Mouse (Mus musculus): ENCODE results near the gene Meox1. TPM values are rescaled to one million over a fixed set of nuclear protein-coding genes. Genes with fewer than 3 reads are reported as not detected.

Meox1 gene
- total RNA-seq (2021), result 1 to 10 TPM in 1 of 2 experiments, under 1 TPM in 1; 0.85 to 1.0 TPM

DNA sequence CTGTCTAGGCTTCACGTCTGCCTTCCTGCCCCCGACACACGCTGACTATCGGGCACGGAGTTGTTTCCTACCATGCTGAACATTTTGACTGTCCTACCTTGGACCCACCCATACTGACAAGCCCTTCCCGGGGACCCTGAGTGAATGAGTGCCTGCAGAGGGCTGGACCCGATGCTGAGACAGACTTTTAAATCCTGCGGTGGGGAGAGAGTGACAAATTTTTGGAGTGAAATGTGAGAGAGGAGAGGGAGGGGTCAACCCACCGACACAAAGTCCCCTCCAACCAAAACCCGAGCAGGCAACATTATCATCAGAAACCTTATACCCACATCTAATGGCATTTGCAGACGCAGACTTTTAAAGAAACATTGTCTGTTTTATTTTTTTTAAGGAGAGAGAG is at the start of gene Meox1:
Meox1 (minus strand) TSS at position 171 of the 400 bp plus-strand sequence.
- DNase-seq (ENCODE audit: extremely low spot score in 1 of 2, low spot score in 1 of 2), result no peak

DNA sequence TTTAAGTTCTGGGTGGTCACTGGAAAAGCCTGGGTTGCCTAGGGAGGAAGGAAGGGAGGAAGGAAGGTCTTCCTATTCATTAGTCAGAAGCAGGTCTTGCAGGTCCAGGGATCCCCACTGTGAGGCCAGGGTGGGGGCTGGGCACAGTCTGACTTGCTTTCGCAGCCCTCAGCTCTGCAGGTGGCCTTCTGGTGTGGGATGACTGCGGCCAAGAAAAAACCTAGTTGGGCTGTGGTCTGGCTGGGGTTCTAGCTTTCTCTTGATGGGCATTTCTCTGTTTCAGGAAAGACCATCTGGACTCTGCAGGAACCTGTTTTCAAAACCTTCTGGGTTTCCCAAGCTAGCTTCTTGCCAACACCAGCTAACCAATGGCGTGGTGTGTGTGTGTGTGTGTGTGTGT is 48.9 kb upstream of the Meox1 start:
- no peak for DNase-seq (ENCODE audit: extremely low spot score in 1 of 2, low spot score in 1 of 2)

DNA sequence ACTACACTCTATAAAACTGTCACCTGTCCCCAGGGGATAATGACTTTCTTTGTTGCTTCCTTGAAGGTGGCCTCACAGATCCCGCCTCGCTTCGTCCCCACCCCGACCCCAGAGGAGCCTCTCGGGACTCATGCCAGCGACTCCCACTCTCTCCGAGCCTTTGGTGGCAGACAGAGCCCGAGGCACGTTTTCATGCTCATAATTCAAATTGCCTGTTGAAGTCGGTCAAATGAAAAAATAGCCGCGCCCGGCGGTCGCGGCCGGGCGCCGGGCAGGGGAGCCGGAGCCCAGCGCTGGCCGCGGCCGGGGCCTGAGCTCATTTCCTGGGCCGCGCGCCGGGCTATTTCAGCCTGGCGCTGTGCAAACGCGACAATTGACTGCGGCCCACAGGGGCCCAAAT is 42.9 kb upstream of the Meox1 start:
- no peak for DNase-seq (ENCODE audit: extremely low spot score in 1 of 2, low spot score in 1 of 2)

DNA sequence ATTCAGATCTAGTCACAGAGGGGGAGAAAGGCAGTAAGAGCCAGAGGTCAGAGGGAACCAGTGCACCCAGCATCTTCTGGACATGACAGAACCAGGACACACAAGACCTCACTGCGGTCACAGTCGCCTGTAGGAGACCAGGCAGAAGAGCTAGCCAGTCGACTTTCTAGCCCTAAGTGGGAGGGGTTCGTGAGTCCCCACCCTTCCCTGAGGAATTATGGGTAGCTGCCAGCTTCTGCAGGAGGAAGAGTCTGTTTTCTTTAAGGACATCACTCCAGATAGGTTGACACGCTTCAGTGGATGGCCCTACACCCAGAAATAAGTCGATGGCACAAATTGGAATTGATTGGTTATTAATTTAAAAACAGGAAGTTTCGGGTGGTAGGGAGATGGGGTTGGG is 42.2 kb upstream of the Meox1 start:
- no peak for DNase-seq (ENCODE audit: extremely low spot score in 1 of 2, low spot score in 1 of 2)

DNA sequence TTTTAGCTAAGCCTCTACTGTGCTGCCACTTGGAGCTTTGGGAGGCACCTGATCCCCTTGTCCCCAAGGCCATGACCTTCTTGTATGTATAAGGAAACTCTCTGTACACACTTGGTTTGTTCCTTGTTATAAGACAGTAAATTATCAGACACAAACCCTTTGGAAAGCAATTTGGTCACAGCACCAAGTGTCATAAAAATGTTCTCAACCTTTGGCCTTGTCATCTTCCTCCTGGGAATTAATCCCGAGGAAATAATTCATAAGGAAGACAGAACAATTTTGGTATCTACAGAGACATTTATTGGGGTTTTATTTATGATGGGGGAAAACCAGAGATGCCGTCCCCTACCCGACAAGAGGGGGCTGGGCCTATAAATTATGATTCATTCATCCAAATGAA is 41.6 kb upstream of the Meox1 start:
- DNase-seq (ENCODE audit: extremely low spot score in 1 of 2, low spot score in 1 of 2), result no peak

DNA sequence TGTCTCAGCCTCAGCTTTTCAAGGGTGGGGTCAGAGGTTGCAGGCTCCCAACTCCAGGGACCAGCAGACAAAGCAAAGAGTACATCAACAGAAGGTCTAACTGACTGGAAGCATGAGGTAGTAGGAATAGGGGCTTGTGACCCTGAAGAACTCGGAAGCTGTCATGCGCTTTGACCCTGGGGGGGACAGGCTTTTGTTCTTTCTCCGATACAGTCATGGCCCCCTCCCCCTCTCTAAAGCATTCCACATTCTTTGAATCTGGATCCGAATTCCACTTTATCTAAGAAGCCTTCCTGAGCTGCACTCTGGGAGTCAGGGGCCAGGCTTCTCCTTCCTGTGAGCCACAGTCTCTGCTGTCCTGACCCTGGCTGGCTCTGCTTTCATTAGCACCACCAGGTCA is 37.8 kb upstream of the Meox1 start:
- DNase-seq (ENCODE audit: extremely low spot score in 1 of 2, low spot score in 1 of 2), result no peak

DNA sequence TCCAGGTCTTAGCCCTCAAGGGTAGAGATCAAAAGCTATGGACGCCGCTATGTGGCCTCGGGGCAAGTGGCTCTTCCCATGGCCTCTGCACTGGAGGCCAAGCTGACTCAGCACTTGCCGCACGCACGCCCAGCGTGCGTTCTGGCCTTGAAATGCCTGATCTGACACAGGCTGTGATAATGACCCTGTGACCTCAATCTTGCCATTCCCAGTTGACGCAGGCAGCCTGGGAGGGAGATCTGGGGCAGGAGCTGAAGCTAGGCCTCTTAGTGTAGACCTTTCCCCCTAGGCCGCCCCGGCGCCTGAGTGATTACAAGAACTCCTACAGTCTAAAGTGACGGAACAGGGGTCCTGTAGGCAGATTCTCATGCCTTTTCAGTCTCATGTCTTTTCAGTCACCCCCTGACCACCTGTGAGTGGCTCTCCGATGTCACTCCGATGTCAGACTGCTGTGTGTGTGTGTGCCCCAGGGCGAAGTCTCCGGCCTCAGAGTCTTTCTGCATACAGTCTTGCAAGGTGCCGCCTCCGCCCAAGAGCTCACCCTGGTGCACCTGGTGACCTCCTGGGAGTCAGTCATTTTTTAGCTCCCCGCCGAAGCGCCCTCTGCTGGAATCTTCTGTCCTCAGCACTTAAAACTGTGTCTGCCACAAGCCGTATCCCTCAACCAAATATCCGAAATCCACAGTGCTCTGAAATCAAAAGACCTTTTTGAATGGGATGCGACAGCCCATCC is 34.0 kb upstream of the Meox1 start:
- peak in 1 of 2 experiments; percentile 39 for DNase-seq (ENCODE audit: extremely low spot score in 1 of 2, low spot score in 1 of 2)

DNA sequence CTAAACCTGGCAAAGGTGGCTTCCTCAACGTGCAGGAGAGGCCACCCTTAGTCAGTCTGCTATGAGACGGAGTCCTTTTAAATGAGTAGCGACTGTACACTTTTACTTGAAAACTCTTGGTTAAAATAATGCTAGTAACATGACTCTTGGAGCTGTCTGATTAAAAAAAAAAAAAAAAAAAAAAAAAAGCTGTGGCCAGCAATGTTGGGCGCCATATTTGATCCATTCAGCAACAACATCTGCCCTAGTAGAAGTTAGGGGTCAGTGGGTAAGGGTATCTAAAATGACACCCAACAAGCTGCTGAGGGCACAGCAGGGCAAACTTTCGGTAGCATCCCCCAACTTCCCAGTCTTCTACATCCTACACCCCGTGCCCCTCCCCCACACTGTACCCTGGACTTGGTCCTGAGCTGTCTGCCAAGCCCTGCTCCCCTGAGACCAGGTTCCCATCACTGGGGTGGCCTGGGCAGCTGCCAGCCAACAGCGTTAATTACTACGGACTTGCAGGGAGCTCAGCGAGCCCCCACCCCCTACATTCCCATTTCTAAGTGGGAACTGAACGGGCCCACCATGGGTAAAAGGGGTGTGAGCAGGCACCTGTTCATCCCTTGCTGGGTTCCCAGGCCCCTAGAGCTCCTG is 32.9 kb upstream of the Meox1 start:
- no peak for DNase-seq (ENCODE audit: extremely low spot score in 1 of 2, low spot score in 1 of 2)

DNA sequence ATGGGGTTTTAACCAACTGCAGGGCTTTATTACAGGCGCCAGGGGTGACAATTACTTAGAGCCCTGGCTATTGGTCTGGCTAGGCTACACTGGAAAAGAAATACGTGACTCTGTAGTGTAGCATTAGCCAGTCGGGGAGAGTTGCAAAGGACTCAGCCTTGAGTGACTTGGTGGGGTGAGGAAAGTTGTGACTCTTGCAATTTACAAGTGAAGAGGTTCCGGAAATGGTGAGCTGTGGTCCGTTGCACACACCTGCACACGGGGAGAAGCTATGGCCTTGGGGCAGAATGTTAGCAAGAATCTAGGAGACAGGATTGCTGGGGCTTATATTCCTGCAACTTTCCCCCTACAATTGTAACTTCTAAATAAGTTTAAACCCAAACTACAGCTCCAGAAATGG is 31.5 kb upstream of the Meox1 start:
- DNase-seq (ENCODE audit: extremely low spot score in 1 of 2, low spot score in 1 of 2), result no peak

DNA sequence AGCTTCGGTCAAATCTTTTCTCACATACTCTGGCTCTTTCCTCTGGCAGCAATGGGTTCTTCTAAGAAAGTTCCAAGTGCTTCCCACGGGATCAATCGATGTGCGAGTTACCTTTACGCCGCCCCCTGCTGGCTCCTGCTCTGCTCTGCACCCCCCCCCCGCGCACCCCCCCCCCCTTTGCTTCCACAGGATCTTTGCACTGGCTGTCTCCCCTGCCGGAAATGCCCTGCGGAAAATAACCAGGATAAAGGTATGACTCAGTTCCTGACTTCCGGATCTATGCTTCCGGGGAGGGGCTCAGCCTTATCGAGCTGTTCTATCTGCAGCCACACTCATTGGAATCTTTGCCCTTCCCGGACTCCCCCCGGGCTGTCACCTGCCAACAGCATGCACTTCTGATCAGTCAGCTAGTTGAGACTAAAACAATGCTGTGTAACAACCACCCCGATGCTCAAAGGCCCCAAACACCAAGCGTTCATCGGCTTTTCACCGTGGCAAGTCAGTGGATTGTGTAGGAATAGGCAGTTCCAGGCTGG is 30.3 kb upstream of the Meox1 start:
- no peak for DNase-seq (ENCODE audit: extremely low spot score in 1 of 2, low spot score in 1 of 2)

DNA sequence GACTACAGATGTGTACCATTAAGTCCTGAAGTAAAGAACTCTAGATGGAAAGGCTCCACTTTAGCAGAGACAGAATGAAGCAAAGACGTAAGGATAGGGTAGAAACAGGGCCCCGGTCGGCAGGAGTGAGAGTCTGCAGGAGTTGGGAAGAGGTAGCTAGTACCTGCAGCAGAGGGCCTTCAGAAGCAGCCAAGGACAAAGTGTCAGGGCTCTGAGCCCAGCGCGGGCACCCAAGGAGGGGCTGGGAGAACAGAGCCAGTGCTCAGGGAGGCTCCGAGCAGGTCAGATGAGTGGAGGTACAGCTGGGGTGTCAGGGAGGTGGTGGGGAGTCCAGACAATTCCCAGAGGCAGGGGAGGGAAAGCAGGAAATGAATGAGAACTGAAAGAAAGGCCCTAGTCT is 29.8 kb upstream of the Meox1 start:
- no peak for DNase-seq (ENCODE audit: extremely low spot score in 1 of 2, low spot score in 1 of 2)

DNA sequence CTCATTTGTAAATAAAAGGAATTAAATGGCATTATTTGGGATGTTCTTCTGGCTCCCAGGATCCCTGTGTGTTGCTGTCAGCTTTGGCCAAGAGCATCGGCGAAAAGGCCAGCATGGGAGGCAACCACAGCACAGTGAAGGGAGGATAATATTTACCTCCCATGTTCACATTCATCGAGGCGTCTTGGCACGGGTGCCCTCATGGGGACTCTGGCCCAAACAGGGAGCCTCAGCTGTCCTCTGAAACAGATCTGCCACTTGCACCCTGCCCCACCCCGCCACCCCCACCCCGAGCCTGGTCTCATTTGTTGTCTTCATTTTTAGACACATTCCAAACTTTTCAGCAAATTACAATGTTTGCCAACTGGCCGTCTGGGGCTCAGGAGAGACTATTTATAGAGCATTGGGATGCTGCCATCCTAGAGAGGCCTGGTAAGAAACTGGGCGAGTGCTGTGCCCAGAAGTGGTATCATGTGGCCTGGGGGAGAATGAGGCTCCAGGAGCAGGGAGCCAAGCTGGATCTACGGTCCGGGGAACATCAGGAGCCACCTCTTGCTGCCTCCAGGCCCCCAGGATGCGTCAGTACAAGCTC is 27.3 kb upstream of the Meox1 start:
- DNase-seq (ENCODE audit: extremely low spot score in 1 of 2, low spot score in 1 of 2), result no peak

DNA sequence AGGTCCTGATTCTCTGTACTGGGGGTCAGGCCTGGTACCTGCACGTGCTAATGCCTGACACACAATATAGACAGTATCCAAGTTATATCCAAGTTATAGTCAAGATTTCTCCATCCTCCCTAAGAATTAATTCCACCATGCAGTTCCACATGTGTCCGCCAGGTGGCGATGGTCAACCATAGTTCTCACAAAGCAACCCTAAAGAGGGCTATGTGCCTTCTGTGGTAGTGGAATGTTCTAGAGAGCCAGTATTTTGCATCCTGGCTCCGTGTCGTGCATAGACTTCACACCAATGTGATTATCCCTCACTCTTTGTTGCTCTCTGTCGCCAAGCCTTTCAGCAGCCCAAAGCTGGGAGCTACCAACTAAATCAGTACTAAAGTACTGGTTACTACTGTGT is 25.5 kb upstream of the Meox1 start:
- DNase-seq (ENCODE audit: extremely low spot score in 1 of 2, low spot score in 1 of 2), result peak; percentile 77 to 91

DNA sequence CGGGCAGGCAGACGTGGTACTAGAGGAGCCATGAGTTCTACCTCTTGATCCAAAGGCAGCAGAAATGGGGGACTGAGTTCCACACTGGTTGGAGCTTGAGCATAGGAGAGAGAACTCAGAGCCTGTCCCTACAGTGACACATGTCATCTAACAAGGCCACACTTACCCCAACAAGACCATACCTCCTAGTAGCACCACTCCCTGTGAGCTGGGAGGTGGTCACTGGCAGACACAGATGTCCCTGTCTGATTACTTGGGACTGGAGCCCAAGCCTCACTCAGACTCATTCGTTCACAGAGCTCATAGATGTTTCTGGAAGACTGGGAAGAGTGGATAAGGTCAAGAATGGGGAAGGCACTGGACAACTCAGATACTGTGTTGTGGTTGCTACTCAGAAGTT is 24.4 kb upstream of the Meox1 start:
- no peak for DNase-seq (ENCODE audit: extremely low spot score in 1 of 2, low spot score in 1 of 2)

DNA sequence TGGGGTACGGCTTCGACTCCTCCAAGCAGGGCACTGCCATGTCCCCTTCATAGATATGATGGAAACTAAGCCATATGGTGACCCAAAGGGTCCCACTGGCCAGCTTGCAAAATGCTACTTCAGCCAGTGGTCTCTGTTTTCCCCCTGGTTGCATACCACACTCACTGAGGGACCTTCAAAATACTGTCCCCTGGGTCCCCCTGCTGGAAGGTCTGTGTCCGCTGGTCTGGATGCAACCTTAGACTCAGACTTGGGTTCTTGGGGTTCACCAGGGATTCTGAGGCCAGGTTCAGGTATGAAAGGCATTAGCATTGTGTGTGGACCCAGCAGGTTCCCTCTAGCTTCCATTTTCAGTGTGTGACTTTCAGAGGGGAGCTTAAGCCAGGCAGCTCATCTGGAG is 22.6 kb upstream of the Meox1 start:
- no peak for DNase-seq (ENCODE audit: extremely low spot score in 1 of 2, low spot score in 1 of 2)

DNA sequence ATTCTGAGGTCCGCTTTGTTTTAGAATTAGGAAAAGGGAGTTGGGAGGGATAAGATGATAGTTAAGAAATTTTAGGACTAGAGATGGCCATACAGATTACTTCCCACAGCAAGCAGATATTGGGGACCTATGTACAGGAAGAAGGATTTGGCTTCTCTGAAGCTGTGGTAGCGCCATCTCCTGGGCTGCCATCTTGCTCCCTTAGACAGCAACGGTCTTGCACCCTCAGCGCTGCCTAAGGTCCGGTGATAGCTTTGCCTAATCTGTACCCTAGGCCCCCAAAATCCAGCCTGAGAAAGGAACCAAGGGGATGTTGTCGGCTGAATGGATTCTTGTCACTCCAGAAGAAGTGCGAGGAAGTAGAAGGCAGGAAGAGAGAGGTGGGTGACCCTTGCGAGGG is 19.4 kb upstream of the Meox1 start:
- no peak for DNase-seq (ENCODE audit: extremely low spot score in 1 of 2, low spot score in 1 of 2)

DNA sequence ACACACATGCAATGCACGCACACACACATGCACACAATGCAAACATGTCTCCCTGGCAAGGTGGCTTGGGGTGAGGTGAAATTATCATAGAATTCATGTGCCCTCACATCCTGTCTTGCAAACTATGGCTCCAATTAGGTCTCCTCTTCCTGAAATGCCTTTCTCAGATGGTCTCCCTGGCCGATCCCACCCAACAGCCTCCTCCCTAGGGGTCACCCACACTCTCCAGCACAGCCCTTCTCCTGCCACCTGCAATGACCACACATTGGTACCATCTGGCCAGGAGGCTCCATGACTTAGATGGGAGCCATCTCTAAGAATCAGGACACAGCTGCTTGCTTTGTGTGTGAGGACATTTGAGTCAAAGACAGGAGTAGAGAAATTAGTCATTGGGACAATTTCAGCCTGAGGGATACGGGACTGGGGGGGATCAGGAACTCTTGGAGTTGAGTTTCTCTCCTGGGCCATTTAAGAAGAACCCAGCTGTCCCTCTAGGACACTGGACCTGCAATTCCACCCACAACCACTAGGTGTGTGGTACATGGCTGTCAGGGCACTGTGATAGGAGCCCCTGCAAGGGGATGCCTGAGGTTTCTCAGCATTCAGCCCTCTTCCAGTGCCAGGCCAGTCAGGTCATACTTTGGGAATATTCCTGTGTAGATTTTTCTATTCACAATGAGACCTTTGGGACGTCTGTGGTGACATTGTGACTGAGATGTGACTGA is 17.8 kb upstream of the Meox1 start:
- peak in 1 of 2 experiments; percentile 20 for DNase-seq (ENCODE audit: extremely low spot score in 1 of 2, low spot score in 1 of 2)

DNA sequence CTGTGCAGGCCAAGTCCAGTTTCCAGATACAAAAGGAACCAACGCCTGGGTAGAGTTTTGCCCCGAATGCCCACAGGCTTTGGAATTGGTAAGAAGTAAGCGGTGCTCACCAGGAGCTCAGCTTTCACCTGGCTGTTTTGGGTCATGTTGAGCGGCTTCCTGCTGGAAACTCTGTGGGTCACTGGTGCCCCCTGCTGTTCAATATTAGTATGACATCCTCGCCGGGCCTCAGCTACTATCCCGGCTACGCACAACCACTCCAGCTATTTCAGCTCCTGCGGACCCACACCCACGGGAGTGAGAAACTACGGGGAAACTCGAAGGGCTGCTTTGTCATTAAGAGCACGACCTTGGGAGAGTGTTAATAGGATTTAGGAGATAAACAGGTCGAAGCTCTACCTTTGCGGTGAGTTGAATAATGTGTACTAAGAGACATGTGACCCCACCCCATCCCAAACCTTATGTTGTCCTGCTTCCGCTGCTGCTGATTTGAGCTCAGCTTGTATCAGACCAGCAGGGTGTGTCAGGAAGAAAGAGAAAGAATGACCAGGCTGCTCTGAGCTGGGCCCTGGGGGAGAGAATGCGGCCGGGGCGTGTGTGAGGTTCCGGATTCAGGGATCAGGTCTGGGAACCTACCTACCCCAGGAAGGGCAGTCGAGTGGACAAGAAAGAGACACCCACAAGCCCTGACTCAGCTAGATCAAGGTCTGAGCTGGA is 16.2 kb upstream of the Meox1 start:
- DNase-seq (ENCODE audit: extremely low spot score in 1 of 2, low spot score in 1 of 2), result peak; percentile 82 to 96

DNA sequence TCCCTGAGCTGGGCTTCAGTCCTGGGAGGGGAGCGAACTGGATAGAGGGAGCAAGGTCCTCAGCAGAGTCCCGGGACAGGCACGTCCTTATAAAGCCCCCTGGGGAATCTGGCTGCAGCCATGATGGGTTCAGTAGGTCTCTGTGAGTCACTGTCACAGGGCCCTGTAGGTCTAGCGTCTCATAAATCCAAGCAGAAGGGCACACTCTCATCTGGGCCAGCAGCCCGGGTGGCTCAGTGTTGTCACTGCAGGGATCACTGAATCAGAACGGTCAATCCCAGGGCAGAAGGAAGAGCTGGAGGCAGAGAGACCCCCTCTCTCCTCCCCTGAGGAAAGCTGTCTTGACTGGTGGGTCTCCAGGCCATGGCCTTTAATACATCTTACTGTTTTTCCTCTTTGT is 14.6 kb upstream of the Meox1 start:
- DNase-seq (ENCODE audit: extremely low spot score in 1 of 2, low spot score in 1 of 2), result no peak

DNA sequence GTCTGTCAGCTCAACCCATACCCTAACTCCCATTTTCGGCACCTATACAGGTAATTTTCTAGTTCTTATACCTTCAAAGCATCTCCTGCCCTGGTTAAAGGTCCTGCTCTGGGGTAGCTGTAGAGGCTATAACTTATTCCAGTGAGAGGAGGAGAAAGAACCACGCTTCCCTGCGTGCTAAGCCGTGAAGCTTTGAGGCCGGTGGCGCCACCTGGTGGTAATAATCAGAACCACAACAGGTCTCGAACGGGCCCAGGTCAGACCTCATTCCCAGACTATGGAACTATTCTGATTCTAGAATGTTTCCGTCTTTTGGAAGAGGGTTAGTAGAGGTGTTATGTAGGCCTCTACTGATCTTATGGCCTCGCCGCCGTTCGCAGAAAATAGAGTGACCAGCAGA is 10.9 kb upstream of the Meox1 start:
- DNase-seq (ENCODE audit: extremely low spot score in 1 of 2, low spot score in 1 of 2), result peak; percentile 77 to 93
